Mouse (Mus musculus): ENCODE measurements around the gene Macf1.

Macf1 gene

GRCm38 (mm10) chr4:123684260-123684659 lies at the start of gene Macf1:
Gene Macf1, minus strand, starts transcription at chr4:123684360.
- no peak for DNase-seq

GRCm38 (mm10) chr4:123733532-123733931 lies 49.4 kb upstream of the Macf1 start:
- no peak for DNase-seq

- DNase-seq: no peak
Observed at GRCm38 (mm10) chr4:123732921-123733320, 48.8 kb upstream of the Macf1 start.

GRCm38 (mm10) chr4:123732163-123732910 lies 48.2 kb upstream of the Macf1 start:
- DNase-seq: peak; percentile 71 to 72

GRCm38 (mm10) chr4:123721761-123722160 lies 37.6 kb upstream of the Macf1 start:
- peak; percentile 19 to 29 for DNase-seq

GRCm38 (mm10) chr4:123718434-123718780 lies 34.2 kb upstream of the Macf1 start:
- DNase-seq: no peak

GRCm38 (mm10) chr4:123717574-123718433 lies 33.6 kb upstream of the Macf1 start, which contains the start of gene Ndufs5:
Gene Ndufs5, minus strand, starts transcription at chr4:123718202.
- DNase-seq: peak; percentile 96 to 98

- no peak for DNase-seq
Observed at GRCm38 (mm10) chr4:123712431-123712830, 28.3 kb upstream of the Macf1 start.

GRCm38 (mm10) chr4:123707340-123707739 lies 23.2 kb upstream of the Macf1 start:
- DNase-seq: no peak

GRCm38 (mm10) chr4:123705340-123705739 lies 21.2 kb upstream of the Macf1 start:
- no peak for DNase-seq

- DNase-seq: no peak
Observed at GRCm38 (mm10) chr4:123693384-123693783, 9.2 kb upstream of the Macf1 start.

GRCm38 (mm10) chr4:123692071-123692470 lies 7.9 kb upstream of the Macf1 start:
- DNase-seq: no peak

- DNase-seq: no peak
Observed at GRCm38 (mm10) chr4:123690311-123690710, 6.2 kb upstream of the Macf1 start.

- DNase-seq: peak; percentile 74 to 75
Observed at GRCm38 (mm10) chr4:123687025-123687781, 3.0 kb upstream of the Macf1 start.

GRCm38 (mm10) chr4:123686368-123687024 lies 2.3 kb upstream of the Macf1 start:
- DNase-seq: peak; percentile 60 to 74

- DNase-seq: peak; percentile 96 to 97
Observed at GRCm38 (mm10) chr4:123685506-123686242, 1.5 kb upstream of the Macf1 start.

GRCm38 (mm10) chr4:123685046-123685445 lies 886 bp upstream of the Macf1 start:
- DNase-seq: no peak

GRCm38 (mm10) chr4:123682291-123682690 lies 1.9 kb downstream of the Macf1 start:
- DNase-seq: peak in 1 of 2 experiments; percentile 58

- no peak for DNase-seq
Observed at GRCm38 (mm10) chr4:123680962-123681361, 3.2 kb downstream of the Macf1 start.

GRCm38 (mm10) chr4:123677060-123677804 lies 6.9 kb downstream of the Macf1 start:
- peak; percentile 61 to 63 for DNase-seq

- peak; percentile 68 to 77 for DNase-seq
Observed at GRCm38 (mm10) chr4:123670598-123670997, 13.6 kb downstream of the Macf1 start.

Data from cerebellum, postnatal 10 days (tissue).